Mouse (Mus musculus): ENCODE measurements around the gene Fam172a.

GRCm38 (mm10) chr13:78198391-78198870, 496.6 kb downstream of the Fam172a start:
- TF ChIP-seq POLR2A (IDR thresholded peaks at IDR 0.05; ENCODE audit: extremely low read depth, insufficient read depth, low read length) (no peak), CTCF (IDR thresholded peaks at IDR 0.05; ENCODE audit: low read depth, low read length) (no peak)

All from liver, adult 2 months (tissue).